Mouse (Mus musculus) thymus, postnatal 14 days (tissue): ENCODE measurements around the gene Tgfb1i1.
A peak's percentile ranks its signal among the peaks of the same experiment; 100 is the strongest.

Source experiments
- DNase-seq: peaks from one replicate; pipeline ENCODE4 v3.0.0; 2021

Gene Tgfb1i1

DNA sequence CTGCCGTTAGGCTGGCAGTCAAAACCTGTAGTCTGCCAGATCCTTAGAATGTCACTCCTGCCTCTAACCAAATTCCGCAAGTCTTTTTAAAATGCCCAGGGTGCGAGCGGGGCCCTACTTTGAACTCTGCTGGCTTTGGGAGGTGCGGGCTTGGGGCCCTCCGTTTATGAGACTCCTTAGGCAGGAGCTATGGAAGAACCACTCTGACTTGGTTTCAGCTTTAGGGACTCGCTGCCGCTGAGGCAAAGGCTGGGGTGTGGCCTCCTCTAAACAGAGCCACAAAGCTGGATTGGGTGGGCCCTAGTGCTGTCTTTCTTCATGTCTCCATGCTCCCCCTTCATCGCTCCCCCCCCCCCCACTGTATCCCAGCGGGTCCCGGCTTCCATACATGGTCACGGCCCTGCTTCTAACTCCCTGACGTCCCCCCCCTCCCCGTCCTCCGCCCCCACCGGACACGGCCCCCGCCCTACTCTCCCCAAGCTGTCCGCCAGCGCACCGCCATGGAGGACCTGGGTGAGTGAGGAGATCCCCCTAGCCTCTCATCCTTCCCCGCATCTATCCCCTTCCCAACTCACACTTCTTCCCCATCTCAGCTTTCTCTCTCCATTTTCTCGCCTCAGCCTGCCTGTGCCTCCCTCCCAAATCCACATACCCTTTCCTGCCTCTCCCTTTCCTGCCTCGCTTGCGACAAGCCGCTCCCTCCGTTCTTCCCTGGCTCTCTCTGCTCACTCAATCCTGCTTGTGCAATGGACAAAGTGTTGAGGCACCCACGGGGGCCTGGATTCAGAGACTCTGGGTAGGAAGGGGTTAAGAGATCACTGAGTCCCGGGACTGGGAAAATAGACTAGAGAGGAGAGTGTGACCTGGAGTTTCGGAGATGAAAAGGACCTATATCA lies at the start of gene Tgfb1i1:
TSS of gene Tgfb1i1 (plus strand) at position 317 of the 896 bp plus-strand sequence.
- DNase-seq: no peak

DNA sequence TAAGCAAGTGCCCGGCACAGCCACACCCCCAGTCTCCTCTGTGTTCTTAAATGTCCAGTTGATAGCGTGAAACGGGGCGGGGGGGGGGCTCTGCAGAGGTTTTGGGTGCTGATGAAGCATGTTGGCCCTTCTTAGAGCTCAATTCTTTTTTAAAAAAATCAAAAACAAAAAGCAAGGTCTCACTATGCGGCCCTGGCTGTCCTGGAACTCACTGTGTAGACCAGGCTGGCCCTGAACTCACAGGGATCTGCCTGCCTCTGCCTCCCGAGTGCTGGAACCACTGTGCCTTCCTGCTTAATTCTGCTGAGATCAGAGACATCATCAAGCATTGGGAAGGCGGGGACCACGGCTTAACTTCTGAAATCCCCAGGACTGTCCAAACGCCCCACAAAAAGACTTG lies 45.0 kb upstream of the Tgfb1i1 start:
- no peak for DNase-seq

- no peak for DNase-seq
Observed at GRCm38 (mm10) chr7:128203071-128203470, 43.5 kb upstream of the Tgfb1i1 start.

GRCm38 (mm10) chr7:128204179-128204578 lies 42.4 kb upstream of the Tgfb1i1 start:
- DNase-seq: no peak

GRCm38 (mm10) chr7:128205695-128206094 lies 40.9 kb upstream of the Tgfb1i1 start:
- DNase-seq: no peak

DNA sequence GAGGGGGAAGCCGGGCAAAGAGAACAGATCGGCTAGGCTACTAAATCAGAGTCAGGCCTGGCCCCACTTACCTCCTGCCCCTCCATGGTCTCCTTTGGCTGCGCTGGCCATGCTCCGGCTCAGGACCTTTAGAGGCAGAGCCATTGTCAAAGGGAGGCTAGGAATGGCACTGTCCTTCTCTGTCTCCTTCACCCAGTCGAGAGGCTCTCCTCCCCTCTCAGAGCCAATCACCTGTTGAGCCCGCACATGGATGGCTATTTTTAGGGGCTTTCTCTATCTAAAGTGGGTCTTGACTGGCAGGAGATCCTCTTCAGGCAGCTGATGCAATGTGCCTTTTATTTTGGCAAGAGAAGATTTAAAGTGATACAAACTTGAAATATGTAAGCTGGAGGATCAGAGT lies 40.5 kb upstream of the Tgfb1i1 start, which contains the start of gene Cox6a2:
TSS of gene Cox6a2 (minus strand) at position 236 of the 400 bp plus-strand sequence.
- no peak for DNase-seq

GRCm38 (mm10) chr7:128208187-128208586 lies 38.4 kb upstream of the Tgfb1i1 start:
- peak; percentile 70 for DNase-seq

DNA sequence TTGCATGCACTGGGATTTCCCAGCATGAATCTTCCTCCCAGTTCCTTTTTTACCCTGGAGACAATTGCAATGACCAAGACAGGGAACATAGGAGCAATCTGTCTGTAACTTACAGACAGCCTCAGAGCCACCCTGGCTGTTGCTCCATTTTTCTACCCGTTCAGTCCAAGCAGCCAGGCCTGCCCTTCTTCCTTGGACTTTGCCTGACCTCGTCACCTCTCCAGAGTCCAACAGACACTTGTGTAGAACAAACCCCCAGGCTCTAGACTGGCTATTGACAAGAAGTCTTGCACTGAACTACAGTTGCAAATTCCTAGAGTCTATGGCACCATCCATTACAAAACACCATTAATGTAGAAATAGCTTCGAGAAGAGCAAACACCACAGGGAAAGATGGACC lies 36.8 kb upstream of the Tgfb1i1 start:
- DNase-seq: no peak

- no peak for DNase-seq
Observed at GRCm38 (mm10) chr7:128219952-128220351, 26.7 kb upstream of the Tgfb1i1 start.

DNA sequence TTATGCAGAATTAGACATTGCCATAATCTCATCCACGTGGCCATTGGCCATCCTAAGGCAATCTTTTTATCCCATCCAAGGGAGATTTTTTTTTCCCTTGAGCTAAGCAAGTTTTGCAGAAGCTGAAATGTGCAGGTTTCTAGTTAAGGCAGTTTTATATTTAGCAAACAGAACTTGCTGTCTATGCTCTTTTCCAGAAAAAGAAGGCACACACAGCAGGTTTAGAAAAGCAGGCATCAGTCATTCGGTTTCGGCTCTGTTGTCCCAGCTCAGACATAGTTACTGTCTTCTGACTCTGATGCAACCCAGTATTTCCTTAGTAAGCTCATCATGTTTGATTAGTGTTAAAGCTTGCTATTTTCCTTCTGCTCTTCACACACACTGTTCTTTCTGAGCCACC lies 25.7 kb upstream of the Tgfb1i1 start:
- no peak for DNase-seq

DNA sequence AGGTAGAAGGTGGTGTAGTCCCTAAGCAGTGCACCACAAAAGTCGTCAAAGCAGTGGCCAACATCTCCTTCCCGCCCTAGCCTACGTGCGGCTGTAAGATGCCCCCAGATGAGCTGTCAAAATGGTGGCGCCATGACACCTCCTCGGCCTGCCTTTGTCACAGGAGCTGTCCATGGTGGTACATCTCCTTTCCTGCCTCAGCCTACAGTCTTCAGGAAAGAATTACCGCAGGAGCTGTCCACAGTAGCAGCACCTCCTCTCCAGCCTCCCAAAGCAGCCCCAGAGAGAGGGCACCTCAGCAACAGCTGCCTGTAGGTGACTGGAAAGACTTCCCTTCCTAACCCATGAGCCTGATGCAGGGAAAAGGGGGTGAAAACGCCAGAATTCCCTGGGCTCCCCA lies 14.9 kb upstream of the Tgfb1i1 start:
- DNase-seq: no peak

DNA sequence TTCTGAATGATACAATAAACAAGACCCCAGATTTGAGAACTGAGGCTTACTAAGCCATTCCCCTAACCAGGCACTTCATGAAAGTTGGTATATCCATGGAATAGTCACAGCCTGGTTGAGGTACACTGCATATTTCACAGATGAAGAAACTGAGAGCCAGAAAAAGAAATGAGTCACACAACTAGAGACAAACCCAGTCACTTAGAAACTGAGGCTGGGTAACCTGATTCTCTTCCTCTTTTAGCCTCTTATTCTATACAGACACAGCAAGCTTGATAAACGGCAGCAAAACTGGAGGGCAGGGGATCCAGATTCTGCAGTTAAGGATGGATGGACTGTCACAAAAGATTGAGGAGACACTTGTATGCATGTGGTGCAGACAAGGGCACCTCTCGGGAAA lies 11.8 kb upstream of the Tgfb1i1 start:
- no peak for DNase-seq

DNA sequence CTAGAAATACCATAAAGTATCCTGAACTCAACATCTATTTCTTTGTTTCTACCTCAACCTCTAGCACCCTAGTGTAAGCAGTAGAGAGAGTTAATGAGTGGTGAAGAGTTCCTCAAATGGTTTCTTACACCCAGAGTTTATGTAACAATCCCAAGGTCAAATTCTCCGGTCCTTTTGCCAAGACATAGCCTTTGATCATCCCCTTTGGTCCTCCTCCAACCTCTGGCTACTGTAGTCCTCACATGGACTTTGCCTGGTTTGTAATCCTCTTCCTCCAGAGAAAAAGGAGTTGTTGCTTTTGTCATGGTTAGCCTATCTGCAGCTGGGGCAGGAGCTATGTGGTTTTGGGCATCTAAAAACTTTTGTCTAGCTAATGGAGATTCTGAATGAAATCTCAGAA lies 11.1 kb upstream of the Tgfb1i1 start:
- no peak for DNase-seq

GRCm38 (mm10) chr7:128236426-128236825 lies 10.2 kb upstream of the Tgfb1i1 start:
- no peak for DNase-seq

DNA sequence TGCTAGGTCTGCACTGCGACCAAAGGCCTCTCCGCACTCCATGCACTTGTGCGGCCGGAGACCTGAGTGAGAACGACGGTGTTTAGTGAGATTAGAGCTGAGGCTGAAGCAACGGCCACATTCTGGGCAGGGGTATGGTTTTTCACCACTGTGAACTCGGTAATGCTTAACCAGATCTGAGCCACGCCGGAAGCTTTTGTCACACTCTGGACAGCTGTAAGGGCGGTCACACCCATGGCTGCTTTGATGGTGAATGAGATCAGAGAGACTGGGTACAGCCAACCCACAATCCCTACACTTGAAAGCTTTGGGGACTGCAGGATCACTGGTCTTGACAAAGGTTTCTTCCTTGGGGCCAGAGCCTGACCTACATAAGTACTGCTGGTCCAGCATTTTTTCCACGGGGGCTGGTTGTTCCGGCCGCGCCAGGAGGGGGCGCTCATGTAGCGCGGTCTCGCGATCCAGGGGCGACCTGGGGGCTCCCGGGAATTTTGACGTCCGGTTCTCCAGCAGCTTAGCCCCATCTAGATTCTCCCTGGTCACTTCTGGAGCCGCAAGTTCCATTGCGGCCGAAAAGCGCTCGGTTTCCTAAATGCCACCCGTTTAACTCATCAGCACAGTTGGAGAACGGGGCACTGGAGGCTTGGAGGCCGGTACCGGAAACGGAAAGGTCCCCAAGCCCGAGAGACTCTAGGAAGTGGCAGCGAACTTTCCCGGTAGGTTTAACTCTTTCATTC lies 9.6 kb upstream of the Tgfb1i1 start, which contains the start of gene Armc5:
TSS of gene Armc5 (plus strand) at position 487 of the 737 bp plus-strand sequence.
- DNase-seq: peak; percentile 84

DNA sequence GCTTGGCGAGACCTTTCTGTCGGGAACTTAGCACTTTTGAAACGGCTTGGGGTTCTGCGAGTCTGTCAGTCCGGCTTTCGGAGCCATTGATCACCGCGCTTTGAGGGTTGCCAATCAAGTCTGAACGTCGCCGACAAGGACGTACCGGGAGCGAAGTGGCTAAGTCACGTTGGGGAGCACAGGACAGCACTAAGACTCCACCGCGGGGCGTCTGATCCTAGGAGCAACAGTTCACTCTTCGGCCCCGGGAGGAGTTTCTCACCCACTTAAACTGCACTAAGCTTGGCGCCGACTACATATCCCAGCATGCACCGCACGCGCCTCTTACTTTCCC lies 9.1 kb upstream of the Tgfb1i1 start:
- DNase-seq: no peak

DNA sequence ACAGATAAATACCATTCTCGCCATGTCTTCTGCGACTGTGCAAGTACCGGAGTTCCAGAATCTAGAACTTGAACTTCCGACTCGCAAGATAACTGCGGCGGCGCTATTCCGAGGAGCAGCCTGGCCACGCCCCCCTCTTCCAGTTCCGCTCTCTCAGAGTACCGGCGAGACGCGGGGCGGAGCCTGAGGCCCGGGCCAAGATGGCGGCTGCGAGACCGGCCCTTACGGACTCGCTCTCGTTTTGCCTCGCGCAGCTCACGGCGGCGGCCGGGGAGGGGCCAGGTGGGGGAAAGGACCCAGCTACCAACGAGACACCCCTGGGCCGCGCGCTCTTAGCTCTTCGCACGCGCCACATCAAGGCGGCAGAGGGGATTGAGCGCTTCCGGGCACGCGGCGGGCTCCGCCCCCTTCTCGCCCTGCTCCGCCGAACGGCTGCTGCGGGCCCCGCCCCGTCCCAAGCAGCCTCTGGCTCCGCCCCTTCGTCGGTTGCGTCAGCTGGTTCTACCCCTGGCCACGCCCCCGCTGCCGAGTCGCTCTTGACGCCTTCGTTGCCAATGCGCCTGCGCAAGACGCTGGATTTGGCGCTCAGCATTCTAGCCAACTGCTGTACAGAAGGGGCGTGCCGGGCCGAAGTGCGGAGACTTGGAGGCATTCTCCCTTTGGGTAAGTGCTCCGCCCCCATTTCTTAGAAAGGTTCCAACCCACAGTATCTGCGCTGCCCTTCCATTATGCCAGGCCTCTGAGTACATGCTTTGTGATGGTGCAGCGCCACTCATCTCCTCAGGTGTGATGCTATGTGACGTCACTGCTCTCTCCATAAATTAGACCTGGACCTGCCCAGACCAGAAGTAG lies 8.5 kb upstream of the Tgfb1i1 start, which contains the start of gene 9130023H24Rik:
TSS of gene 9130023H24Rik (minus strand) at position 105 of the 852 bp plus-strand sequence.
- DNase-seq: peak; percentile 100

DNA sequence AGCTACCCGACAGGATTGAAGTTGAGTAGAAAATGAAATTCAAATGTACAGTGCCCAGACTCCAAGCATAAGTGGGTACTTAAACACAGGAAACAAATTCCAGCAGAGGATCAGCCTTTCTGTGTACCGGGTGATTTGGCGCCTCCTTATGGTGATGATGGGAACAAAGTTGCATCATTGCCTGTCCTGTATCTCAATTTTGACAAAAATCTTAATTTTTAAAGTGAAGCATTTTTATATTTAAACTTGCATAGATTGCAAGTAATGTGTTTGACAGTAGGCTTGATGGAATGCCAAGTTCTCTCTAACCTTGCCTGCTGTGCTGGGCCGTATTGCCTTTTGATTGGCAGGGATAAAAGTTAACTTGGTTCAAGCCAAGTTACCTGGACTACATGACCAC lies 7.6 kb upstream of the Tgfb1i1 start:
- peak; percentile 62 for DNase-seq

DNA sequence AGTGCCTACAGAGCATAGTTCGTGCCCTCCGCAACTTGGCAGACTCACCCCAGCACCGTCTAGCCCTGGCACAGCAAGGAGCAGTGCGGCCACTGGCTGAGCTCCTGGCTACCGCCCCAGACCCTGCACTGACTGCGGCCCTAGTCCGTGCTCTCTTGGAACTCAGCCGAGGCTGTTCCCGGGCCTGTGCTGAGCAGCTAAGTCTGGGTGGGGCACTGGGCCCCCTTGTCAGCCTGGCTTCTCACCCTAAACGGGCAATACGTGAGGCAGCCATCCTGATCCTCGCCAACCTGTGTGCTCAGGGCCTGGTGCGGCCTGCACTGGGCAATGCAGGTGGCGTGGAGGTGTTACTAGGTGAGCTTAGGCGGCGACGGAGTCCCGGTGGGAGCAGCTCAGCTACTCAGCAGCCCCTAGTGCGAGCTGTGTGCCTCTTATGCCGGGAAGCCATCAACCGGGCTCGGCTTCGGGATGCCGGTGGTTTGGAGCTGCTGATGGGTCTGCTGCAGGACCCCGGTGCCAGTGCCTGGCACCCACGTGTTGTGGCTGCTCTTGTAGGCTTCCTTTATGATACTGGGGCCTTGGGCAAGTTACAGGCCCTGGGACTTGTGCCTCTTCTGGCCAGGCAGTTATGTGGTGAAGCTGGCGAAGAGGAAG lies 6.4 kb upstream of the Tgfb1i1 start:
- DNase-seq: no peak

GRCm38 (mm10) chr7:128242331-128242730 lies 4.3 kb upstream of the Tgfb1i1 start:
- DNase-seq: no peak

DNA sequence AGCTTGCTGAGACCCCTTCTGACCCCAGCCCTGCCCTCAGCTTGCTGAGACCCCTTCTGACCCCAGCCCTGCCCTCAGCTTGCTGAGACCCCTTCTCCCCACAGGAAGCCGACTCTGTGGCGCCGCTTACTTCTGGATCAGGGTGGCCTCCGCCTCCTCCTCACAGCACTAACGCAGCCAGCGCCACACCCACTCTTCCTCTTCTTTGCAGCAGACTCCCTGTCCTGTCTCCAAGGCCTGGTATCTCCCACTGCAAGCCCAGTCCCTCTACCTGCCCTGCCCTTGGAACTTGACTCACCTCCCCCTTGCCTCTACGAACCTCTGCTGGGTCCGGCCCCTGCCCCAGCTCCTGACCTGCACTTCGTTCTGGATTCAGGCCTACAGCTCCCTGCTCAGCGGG lies 2.7 kb upstream of the Tgfb1i1 start:
- no peak for DNase-seq

DNA sequence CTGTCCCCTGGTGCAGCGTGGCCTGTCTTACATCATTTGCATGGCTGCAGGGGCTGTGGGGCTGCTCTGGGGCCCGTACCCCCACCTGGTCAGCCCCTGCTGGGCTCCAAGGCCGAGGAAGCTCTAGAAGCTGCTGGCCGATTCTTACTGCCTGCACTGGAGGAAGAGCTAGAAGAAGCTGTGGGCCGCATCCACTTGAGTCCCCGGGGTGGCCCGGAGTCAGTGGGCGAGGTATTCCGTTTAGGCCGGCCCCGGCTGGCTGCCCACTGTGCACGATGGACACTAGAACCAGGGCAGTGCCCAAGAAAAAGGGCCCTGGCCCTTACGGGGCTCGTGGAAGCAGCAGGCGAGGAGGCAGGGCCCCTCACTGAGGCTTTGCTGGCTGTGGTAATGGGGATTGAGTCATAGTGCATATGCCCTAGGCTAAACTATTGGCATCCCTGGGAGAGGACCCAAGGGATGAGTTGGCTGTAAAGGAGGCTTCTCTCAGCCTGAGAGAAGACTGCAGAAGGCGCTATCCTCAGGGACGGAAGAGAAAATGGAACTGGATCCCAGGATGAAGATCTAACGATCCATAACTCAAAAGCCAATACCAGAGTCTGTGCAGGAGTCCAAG lies 2.1 kb upstream of the Tgfb1i1 start:
- no peak for DNase-seq
